Mouse (Mus musculus) bone marrow, adult 2 months (tissue): ENCODE data around the gene Nsun4. TPM values are rescaled to one million over a fixed set of nuclear protein-coding genes. Genes with fewer than 3 reads are reported as not detected.
A peak's percentile ranks its signal among the peaks of the same experiment; 100 is the strongest.

Experiments used
- H3K27ac ChIP-seq: fragments of 200-500 bp; 2 replicates; pipeline ENCODE4 v1.5.1; 2012; ENCODE audit warnings: low read depth, mild to moderate bottlenecking, control low read depth, inconsistent platforms, low read length; ENCODE audit not compliant: control insufficient read depth, poor library complexity, insufficient read depth
- H3K4me1 ChIP-seq: fragments of 200-500 bp; 2 replicates; pipeline ENCODE4 v1.6.1; 2011; ENCODE audit warnings: low read length; ENCODE audit not compliant: control insufficient read depth, insufficient read depth
- H3K4me3 ChIP-seq: fragments of 200-500 bp; replicated peaks from 2 replicates; pipeline ENCODE3; 2011; ENCODE audit warnings: mild to moderate bottlenecking, low read depth, low read length, control low read depth; ENCODE audit not compliant: control insufficient read depth
- CTCF ChIP-seq: fragments of 200-500 bp; IDR thresholded peaks from 2 replicates; pipeline ENCODE4 v1.5.1; 2011; ENCODE audit warnings: low read length, control low read depth; ENCODE audit not compliant: control insufficient read depth, insufficient read depth
- POLR2A ChIP-seq: fragments of 200-500 bp; IDR thresholded peaks from 2 replicates; pipeline ENCODE4 v1.6.1; 2011; ENCODE audit warnings: low read depth, mild to moderate bottlenecking, control low read depth, low read length, borderline replicate concordance; ENCODE audit not compliant: control insufficient read depth
- whole genome bisulfite sequencing: fragments of 180-500 bp; shearing (Covaris S2); methylation state at CpG from one replicate; pipeline ENCODE4 v1.1.7; 2018; 5-methylcytosine and 5-hydroxymethylcytosine counted together
- polyA plus RNA-seq: library from polyadenylated mRNA; stranded (reverse); fragments of >200 nt; gene quantifications from 2 replicates; pipeline ENCODE4 v1.2.4, GENCODE M21; 2011; ENCODE audit warnings: low replicate concordance; ENCODE audit not compliant: missing spikeins, insufficient read depth, insufficient read length

Nsun4 gene
- polyA plus RNA-seq, 1 experiment: 13.0 TPM

DNA sequence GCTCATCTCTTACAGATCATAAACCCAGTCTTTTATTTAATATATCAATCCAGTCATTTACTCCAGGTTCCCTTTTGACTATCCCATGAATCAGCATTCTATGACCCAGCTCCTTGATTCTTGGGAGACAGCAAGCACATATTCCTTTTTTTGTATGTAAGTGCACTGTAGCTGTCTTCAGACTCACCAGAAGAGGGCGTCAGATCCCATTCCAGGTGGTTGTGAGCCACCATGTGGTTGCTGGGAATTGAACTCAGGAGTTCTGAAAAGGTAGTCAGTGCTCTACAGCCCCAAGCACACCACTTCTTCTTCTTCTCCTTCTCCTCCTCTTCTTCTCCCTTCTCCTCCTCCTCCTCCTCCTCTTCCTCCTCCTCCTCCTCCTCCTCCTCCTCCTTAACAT, 3.9 kb upstream of the Nsun4 start:
- 16% methylated on average over 1 of the region's 1 CpGs for WGBS
- Histone ChIP-seq H3K4me3 (no peak overlapping the region), H3K27ac (no peak overlapping the region), H3K4me1 (no peaks in the 10 kb centered on the region; the same call in 1 of the 2 replicates)
- TF ChIP-seq POLR2A (no peak), CTCF (no peak)

DNA sequence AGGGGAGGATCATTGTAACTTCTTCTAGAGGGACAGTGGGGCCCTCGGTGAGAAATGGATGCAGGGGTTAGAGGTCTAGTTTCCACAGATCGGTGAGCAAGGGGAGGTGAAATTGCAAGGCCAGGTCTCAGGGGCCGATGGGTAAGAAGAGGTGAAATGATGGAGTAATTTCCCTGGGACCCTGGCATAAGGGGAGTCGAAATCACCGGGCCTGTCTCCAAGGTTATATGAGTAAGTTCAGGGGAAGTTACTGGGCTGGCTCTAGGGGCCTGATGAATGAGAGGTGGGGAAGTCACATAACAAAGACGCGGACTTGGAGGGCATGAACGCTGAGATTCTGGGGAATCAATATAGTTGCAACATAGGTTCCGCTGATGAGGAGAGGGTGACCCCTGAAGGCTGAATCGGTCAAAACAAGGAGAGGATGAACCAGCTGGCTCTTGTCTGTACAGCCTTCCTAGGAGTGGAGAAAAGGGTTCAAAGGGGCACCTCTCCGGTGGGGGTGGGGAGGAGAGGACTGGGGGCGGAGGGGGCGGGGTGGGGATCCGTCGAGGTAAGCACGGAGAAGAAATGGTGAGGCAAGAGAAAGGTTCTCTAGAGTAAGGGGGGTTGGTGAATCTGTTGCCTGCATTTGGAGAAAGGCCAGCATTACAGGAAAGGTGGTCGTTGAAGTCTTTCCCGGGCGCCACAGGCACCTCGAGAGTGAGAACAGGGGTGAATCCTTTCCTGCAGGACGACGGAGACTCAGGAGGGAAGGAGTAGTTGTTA, 966 bp downstream of the Nsun4 start:
- peak; percentile 26; the same call in 1 of the 2 replicates for TF ChIP-seq CTCF
- TF ChIP-seq POLR2A: no peak
- Histone ChIP-seq H3K27ac (peak overlapping the region; percentile 81), H3K4me3 (peak overlapping the region; percentile 50), H3K4me1 (no peaks in the 10 kb centered on the region; the same call in 1 of the 2 replicates)
- 7% methylated on average over 22 of the region's 22 CpGs for WGBS

DNA sequence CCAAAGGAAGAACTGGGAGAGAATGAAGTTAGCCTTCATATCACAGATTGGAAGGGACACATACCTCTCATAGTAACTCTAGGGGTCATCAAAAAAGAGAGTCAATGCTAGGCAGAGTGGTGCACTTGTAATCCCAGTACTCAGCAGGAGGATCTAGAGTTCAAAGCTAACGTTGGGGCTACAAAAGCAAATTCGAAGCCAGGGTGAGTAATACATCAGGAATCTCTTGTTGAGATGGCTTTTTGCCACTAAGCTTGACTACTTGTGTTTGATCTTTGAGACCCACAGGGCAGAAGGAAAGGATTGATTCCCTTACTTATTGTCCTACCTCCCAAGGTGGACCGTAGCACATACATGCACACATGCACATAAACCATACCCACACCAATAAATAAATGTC, 4.5 kb downstream of the Nsun4 start:
- 83% methylated on average over 3 of the region's 3 CpGs for WGBS
- H3K27ac ChIP-seq: no peak overlapping the region
- H3K4me1 ChIP-seq: no peaks in the 10 kb centered on the region
- H3K4me3 ChIP-seq: no peak overlapping the region
- TF ChIP-seq POLR2A (no peak), CTCF (no peak)

DNA sequence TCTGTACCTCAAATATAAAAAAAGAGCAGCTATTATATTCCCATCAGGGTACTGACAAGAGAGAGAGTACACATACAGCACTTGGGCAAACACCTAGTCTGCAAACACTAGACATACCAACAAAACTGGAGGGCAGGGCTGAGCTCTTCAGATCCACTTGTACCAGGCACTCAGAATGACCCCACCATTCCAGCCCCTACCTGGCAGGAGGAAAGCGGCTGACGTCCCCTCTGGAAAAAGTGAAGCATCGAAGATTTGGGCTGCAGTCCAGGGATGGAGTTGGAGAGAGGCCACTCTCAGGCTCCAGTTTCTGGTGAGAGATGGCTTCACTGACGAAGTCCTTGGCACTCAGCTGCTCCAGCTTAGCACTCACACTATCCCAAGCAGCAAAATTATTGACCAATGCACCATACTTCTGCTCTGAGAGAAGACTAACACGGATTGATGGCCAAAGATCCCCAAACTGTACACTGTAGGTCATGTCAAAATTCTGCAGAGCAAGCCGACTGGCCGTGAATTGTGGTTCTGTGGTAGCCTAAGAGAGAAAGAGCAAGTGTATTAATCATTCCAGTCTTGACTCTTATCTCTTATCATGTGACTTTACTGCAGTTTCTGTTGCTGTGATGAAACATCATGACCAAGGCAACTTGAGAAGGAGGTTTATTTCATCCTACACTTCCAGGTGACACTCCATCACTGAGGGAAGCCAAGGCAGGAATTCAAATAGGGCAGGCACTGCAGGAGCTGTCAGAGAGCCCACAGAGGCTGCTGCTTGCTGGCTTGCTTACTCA, 5.4 kb downstream of the Nsun4 start:
- 63% methylated on average over 7 of the region's 7 CpGs for WGBS
- no peak for TF ChIP-seq POLR2A
- no peak for TF ChIP-seq CTCF
- H3K4me1 ChIP-seq: no peaks in the 10 kb centered on the region
- no peak overlapping the region for H3K4me3 ChIP-seq
- no peak overlapping the region for H3K27ac ChIP-seq

DNA sequence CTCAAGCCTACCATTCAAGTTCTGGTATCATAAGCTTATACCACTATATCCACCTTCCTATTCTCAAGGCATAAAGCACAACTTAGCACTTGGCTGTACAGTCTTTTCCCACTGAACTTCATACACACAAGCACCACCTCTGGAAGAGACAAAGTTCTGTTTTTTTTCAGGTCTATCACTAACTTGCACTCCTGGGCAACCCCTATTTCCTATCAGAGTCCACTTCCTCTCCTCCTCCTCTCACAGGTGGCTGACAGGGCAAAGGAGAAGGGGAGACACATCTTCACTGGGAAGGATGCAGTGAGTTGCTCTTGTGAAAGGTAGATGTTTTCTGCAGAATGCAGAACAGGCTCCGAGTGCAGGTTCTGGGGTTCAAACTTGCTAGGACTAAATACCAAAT, 6.0 kb downstream of the Nsun4 start:
- Histone ChIP-seq H3K27ac (no peak overlapping the region), H3K4me1 (no peaks in the 10 kb centered on the region), H3K4me3 (no peak overlapping the region)
- 86% methylated on average over 1 of the region's 1 CpGs for WGBS
- TF ChIP-seq POLR2A (no peak), CTCF (no peak)

DNA sequence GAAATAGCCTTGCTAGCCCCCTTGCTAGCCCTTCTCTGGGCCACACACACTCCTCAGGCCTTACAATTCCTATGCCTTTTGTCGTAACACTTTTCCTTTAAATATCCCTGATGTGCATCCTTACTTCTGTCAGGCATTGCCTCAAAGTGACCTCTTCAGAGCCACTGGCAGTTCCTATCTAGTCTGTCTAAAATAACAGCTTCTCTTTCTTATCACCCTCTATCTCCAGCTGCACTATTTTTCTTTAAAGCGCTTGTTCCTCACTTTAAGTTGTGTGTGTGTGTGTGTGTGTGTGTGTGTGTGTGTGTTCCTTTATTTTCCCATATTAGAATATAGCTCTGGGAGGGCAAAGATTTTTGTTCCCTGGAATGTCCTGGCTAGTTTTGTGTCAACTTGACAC, 7.1 kb downstream of the Nsun4 start:
- H3K27ac ChIP-seq: no peak overlapping the region
- 78% methylated on average over 2 of the region's 2 CpGs for WGBS
- TF ChIP-seq POLR2A (no peak), CTCF (no peak)

DNA sequence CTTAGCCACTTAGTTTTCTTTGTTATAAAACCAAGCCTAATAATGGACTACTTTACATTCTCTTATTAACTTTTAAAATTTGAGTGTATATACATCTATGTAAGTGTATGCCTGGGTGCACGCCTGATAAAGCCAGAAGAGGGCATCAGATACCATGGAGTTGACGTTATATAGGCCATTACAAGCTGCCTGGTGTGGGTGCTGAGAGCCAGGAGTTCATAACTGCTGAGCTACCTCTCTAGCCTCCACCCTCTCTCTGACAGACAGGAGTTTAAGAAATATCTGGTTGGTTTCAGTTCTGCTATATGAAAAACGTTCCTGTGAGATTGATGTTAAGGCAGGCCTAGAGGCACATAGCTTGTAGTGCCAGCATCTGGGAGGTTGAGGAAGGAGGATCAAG, 11.5 kb downstream of the Nsun4 start:
- TF ChIP-seq CTCF (no peak; the same call in 1 of the 2 replicates), POLR2A (no peak)
- H3K4me1 ChIP-seq: no peaks in the 10 kb centered on the region
- 51% methylated on average over 3 of the region's 3 CpGs for WGBS
- H3K4me3 ChIP-seq: no peak overlapping the region
- H3K27ac ChIP-seq: no peak overlapping the region

More for the DNA sequence above, 7.1 kb downstream of the Nsun4 start:
- Histone ChIP-seq H3K4me3 (no peak overlapping the region), H3K4me1 (no peaks in the 10 kb centered on the region)

DNA sequence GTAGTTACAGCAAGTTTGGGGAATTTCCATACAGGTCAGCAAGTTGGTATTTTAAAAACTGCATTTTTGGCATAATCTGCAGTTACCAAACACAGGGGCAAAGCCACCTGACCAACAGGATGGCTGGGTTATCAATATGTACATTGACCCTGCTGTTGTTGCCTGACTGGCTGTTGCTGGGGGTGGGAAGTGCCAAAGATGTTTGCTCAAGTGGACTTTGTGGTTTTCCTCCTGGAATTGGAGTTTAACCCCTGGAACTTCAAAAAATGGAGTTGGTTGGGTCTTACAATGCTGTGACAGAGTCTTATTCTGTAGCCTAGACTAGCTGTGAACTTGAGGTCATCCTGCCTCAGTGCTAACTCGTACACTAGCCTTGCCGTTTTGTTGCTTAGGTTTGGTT, 13.2 kb downstream of the Nsun4 start:
- Histone ChIP-seq H3K4me3 (no peak overlapping the region), H3K27ac (no peak overlapping the region), H3K4me1 (no peaks in the 10 kb centered on the region)
- TF ChIP-seq POLR2A (no peak), CTCF (no peak)
- WGBS: 83% methylated on average over 2 of the region's 2 CpGs

DNA sequence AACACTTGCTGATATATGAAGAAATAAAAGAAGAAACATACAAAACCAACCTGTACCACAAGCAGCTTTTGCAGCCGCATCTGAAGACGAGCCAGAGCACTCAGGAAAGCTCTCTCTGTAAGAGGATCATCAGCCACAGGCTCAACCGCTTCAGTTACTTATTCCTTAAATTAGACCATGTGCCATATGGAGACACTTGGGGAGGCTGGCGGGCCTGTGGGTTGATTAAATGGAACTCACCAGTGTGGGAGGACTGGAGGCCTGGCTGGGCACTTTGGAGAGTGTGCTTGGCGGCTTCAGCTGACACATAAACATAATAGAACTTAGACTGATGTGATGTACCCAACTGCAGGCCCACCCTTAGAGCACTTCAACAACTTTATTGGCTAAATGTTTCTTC, 20.3 kb downstream of the Nsun4 start:
- Histone ChIP-seq H3K4me1 (no peaks in the 10 kb centered on the region; the same call in 1 of the 2 replicates), H3K4me3 (no peak overlapping the region), H3K27ac (no peak overlapping the region)
- WGBS: 83% methylated on average over 5 of the region's 5 CpGs
- TF ChIP-seq POLR2A (no peak), CTCF (no peak)
